Mouse (Mus musculus): ENCODE data around the gene Rbm12.
"Not testable (repeated sequence)": the region's sequence is repeated elsewhere in the genome, so short reads cannot be mapped to it uniquely, and the experiment has no call there.

The Rbm12 gene

DNA sequence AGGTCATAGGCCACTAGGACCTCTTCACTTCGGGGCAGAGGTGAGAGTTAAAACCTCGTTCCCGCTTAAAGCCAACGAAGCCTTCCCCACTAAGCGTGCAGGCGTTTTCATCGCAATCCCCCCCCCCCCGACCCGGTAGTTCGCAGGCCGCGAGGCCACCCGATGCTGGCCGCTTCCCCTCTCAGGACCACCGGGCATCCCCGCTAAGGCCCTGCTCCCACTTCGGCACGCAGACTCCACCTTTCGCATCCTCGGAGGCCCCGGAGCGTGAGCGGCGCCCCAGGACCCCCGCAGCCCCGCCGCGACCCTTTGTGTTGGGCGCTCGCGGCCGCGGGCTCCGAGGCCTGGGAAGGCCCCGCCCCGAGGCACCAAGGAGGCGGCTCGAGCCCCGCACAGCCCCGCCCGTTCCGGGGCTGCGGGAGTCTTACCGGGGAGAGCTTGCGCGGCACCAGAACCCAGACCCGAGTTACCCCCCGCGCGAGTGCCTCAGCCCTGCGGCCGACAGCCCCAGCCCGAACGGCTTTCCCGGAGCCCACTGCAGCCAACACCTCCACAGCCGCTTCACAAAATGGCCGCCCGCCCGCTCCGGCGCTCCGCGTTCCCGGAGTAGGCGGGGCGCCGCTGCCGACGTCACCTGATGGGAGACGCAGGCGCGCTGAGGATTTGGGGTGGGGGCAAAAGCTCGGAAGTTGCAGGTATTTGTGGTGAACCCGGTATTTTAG is at the start of gene Rbm12, which contains the start of gene Cpne1:
Rbm12 (minus strand) TSS at position 621 of the 722 bp plus-strand sequence.
Cpne1 (minus strand) TSS at position 608 of the 722 bp plus-strand sequence.
- DNase-seq: peak; percentile 86

DNA sequence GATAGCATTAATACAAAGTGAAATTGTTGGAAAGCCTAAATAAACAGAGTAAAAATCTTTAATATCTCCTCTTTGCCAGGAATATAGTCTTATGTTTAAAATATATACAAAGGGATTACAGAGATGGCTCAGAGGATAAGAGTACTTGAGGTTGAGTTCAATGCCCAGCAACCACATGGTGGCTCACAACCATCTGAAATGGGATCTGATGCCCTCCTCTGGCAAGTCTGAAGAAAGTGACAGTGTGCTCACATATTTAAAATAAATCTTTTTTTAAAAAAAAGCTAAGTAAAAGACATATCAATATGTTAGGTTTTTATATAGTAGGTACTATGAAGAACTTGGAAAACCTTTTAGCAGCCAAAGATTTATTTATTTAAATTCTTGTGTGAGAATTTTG is 39.8 kb upstream of the Rbm12 start:
- no peak for DNase-seq

DNA sequence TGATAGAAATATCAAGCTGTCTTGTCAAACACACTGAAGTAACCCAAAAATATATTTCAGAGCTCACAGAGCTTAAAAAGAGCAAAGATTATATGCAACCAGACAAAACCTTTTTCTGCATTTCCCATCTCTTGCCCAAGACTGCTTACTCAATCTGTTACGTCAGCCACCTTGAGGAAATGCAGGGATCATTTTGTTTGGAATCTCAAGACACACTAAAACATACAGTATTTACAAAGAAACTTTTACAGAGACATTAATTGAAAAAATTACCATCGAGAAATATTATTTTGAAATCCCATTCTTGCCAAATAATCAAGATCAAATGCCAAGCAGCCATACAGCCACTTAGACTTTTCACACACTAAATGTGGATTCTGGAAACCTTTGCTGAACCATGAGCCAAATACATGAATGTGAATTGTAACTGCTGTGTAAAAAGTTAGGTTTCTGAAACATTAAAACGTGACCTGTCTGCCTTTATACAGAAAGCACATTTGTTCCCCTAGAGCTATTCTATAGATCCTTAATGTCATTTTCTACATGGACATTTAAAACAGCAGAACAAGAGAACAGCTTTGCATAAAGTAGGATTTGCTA is 35.6 kb upstream of the Rbm12 start:
- no peak for DNase-seq

DNA sequence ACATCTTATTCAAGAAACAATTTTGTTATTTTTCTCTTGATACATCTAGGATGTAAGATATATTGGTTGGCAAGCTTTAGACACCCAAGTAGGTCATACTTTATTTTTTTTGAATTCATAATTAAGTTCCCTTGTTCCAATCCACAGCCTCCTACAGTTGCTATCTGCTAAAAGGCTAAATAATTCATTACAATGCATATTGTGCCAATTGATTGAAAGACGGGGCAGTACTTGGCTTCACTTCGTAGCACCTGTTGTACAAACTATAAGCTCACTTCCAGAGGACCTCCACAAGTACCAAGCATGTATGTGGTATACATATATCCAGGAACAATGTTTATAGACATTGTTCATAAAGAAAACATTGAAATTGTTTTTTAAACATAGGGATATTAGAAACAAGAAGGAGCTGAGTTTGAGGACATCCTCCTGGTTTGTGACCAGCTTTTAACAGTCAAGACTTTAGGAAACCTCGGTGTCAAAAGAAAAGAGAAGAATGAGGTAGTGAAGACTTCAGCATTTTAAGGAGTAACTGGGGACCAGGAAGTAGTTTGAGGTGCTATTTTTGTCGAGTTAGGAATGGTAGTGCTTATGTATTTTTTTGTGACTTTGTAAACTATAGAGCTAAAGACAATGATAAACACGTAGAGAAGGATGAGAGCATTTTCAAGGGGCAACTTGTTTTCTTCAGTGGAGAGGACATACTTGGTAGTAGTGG is 34.7 kb upstream of the Rbm12 start:
- DNase-seq: no peak

DNA sequence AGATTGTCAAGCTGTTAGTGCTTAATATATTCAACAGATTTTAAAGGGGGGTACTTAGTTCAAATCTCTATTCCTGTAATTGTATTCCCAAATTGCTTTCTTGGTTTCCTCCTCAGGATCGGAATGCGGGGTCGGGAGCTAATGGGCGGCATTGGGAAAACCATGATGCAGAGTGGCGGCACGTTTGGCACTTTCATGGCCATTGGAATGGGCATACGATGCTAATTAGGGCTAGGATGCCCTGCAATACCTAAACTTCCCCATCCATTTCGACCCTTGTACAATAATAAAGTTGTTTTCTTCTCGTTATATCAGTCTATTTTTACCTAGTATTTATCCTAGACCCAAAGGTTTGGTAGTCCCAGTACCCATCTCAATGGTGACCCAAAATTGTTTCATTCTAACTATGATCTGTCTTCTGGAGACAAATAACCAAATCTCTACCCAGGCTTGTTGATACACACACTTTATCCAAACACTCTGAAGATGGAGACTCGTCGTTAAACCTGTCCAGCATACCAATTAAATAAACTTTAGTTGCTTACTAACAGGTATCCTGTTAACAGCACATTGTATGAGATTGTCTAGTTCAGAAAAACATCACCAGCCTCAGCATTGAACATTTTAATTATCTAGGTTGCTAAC is 33.8 kb upstream of the Rbm12 start:
- no peak for DNase-seq

DNA sequence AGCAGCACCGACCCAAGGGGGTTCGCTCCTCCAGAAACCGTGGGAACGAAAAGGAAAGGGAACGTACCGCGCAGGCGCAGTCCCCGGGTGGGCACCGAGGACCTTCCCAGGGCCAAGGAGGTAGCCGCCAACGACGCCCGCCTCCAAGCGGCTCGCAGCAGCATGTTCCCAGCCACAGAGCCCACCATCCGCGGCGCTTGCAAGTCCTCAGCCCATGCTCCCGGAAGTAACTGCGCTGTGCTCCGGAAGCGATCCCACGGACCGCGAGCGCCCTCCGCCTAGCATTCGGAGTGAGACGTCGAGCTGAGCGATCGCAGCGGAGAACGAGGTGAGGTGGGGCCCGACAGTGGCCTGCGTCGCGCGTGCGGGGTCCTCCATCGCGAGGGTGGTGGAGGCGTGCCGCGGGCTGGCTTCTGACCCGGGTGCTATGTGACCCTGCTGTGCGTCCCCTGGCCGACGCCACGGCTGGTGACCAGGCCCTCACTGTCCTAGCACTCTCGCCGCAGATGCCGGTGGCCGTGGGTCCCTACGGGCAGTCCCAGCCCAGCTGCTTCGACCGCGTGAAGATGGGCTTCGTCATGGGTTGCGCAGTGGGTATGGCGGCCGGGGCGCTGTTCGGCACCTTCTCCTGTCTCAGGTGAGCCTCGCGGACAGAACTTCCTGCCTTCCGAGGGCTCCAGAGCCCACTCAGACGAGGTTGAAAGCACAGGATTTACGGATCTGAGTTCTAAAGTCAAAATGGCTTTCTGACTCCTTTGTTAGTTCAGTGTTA is 32.4 kb upstream of the Rbm12 start, which contains the start of the genes Romo1 and Nfs1:
Romo1 (plus strand) TSS at position 87 of the 772 bp plus-strand sequence.
Nfs1 (minus strand) TSS at position 234 of the 772 bp plus-strand sequence.
- DNase-seq: peak; percentile 86

DNA sequence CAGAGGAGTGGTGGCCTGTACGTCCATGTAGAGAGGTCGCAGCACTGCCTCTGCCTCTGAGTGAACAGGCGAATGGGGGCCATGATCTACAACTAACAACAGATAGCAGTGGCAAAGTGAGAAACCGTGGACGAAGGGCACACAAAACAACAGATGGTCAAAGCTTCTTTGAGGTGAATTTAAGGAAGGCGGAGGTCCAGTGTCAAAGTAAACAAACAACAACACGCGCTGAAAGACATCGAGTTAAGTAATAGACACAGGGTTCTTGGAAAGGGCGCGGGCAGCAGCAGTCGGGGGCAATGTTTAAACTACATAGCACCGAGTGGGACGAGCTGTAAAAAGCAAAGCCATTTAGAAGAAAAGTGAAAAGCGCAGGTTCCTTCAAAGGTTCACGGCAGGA is 31.6 kb upstream of the Rbm12 start:
- DNase-seq: no peak

DNA sequence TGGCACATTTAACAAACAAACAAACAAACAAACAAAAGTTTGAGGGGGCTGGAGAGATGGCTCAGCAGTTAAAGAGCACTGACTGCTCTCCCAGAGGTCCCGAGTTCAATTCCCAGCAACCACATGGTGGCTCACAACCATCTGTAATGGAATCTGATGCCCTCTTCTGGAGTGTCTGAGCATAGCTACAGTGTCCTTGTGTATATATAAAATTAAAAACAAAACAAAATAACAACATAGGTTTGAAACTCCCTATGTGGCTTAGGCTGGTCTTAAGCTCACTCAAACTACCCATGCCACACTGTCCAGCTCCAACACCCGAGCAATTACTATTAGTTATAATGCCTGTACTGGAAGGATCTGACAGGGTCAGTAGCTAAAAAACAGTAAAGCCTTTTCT is 31.0 kb upstream of the Rbm12 start:
- DNase-seq: no peak

DNA sequence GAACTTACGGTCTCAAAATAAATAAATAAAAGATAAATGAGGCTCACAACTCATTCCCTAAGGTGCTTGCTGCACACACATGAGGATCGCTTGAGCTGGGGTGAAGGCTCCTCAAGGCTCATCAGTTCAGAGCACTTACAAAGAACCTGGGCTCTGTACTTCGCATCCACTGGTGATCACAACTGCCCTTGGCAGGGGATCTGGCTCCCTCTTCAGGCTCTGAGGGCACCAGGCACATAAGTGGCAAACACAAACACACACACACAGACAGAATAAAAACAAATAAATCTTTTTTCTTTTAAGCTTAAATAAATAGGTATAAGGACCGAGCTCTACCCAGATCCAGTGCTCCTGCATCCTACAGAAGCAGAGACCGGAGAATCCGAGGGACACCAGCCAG is 23.9 kb upstream of the Rbm12 start:
- no peak for DNase-seq

DNA sequence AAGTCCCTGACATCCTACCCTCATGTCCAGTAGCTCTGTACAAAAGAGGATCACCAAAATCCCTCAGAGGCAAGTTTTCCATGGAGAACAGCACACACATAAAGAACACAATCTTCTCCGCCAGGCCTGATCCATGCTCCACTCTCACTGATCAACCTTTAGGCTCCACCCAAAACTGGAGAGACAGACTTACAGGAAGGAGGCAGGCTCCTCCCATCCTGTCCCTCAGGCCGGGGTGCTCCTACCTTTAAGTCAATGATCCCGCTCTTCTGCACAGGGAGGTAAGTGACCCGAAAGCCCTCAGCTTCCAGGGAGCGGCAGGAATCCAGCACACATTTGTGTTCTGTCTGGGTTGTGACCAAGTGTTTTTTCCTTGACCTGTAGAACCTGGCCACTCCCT is 22.4 kb upstream of the Rbm12 start:
- no peak for DNase-seq

DNA sequence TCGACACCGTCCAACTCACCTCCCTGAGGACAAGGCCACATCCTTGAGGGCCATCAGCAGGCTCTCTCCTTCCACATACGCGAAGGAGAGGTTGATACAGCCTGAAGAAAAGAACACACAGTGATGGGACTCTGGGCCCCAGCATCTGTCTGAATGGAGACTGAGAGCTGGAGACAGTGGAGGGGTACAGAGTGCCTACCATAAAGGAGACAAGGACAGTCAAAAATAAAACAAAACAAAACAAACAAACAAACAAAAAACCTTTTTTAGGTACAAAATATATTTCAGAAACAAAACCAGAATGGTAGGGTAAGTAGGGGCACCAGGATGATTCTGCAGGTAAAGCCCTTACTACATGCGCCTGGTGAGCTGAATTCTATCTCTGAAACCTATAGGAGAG is 15.2 kb upstream of the Rbm12 start, which contains the start of gene Gm28036:
Gm28036 (minus strand) TSS at position 101 of the 400 bp plus-strand sequence.
- no peak for DNase-seq

DNA sequence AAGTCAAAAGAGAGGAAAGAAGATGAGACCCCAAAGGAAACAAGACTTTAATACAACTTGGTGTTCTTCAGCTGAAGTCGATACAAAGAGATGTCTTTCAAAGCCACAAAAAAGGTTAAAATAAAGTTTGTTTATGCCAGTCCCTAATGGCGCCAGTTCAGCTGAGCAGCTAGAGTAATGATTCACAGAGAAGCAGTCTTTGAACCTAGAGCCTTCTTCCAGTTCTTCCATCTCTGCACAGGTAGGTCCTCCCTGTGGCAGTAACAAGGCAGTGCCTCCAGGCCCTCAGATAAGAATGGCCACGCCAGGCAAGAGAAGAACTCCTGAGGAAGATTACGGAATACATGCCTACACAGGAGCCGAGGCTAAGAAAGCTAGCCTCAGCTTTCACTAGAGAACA is 12.0 kb upstream of the Rbm12 start:
- no peak for DNase-seq

DNA sequence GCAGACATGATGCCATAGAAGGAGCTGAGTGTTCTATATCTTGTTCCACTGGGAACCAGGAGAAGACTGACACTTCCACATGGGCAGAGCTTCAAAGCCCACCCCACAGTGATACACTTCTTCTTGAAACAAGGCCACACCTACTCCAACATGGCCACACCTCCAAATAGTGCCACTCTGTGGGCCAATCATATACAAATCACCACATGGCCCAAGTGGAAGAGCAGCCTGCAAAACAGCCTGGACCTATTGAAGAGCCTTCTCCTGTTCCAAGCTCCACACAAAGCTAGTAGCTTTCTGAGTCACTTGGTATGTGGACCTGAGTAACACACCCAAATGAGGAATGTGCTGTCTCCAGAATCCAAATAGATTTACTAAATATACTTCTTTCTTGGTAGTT is 7.8 kb upstream of the Rbm12 start:
- DNase-seq: no peak

DNA sequence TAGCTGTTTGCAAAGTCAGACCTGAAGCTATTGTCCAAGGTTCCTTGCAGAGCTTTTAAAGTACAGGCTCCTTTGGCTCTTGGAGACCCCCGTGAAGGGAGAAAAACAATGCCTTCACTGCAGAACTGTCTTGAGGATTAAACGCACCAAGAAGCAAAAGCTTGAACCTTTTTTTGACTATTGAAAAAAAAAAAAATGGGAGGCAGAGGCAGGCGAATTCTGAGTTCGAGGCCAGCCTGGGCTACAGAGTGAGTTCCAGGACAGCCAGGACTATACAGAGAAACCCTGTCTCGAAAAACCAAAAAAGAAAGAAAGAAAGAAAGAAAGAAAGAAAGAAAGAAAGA is 274 bp upstream of the Rbm12 start:
- DNase-seq: not testable (repeated sequence)

DNA sequence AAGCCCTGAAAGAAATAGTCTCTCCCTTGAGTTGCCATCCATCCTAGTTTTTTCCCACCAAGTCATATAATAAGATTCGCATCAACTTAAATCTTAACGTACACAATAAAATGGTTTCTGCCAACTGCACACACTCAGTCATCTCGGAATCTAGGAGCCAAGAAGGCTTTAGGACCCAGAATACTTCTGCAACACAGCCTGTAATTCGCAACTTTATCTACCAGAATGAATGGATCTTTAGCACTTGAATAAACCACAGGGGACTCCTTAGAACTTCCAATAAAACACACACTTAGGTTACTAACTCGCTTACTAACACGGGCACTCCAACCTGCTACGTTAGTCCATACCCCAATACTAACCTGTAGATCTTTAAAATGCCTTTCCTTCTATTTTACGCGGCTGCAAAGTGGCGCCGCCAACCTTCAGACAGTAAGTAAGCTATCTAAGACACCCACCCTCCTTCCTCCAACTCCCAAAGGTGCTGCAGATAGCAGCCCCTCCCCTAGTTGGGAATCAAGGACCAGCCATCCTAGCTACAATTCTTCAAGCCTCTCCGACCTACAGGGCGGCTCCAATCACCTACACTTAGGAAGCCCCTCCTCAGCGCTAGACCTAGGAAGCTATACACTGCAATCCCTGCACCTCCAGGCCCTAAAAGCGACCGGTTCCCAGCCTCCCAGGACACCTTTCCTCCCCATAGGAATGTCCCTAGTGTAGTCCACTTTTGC is 986 bp downstream of the Rbm12 start:
- DNase-seq: peak; percentile 25

DNA sequence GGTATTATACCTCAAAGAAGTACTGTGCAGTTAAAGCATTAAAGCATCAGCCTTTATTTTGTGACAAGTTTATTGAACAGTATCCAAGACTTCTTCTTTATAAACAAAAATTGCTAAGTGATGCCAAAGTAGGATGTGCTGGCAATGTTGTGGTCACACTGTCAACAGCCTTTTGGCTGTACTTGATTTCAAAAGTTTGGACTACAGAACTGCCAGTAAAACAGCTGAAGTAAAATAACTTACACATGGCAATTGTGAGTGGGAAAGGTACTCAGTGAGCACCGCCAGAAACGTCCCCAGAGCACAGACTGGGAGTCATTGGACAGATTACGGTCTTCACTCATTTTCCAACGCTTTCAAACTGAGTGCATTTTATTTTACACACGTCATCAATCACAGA is 19.9 kb downstream of the Rbm12 start:
- DNase-seq: no peak

DNA sequence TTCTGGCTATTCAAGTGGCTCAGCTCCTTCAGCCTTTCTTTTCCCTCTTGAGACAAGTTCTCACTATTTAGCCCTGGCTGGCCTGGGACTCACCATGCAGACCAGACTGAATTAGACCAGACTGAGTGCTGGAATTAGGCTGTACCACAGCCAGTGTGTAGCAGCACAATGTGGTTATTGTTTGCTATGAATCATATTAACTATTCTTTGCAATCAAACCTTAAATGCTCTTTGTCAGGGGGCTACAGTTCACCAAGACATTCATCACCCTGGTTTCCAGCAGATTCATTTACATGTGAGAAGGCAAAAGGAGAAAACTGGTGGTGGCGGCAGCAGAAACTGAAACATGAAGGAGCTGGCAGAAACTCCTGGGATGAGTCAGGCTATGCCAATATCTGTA is 22.0 kb downstream of the Rbm12 start:
- no peak for DNase-seq

DNA sequence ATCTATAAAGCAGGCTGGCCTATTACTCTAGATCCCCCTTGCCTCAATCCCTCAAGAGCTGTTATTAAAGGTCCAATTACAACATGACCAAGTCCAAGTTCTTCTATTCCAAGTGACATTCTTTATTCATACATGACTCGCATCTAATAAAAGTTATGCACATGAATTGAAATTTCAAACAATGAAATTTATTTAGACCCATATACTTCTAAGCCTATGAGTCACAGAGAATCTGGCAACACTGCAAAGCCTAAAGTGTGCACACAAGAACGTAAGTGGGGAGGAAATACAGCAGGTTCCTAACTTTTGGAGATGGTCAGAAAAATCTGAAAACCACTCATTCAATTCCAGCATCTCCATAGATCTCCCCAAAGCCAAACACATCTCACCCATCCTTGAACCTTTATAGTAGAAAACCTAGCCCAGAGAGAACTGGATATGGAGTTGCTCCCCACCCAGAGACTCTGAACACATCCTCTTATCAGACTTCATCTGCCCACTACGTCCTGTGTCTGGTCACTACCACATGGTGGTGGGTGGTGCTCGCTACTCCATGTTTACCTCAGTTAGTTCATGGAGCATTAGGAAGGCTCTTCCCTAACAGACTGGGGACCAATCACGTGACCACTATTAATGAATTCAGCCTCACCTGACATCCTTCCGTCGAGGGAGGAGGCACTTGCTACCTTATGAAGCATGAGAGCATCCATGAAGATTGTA is 24.2 kb downstream of the Rbm12 start:
- no peak for DNase-seq

DNA sequence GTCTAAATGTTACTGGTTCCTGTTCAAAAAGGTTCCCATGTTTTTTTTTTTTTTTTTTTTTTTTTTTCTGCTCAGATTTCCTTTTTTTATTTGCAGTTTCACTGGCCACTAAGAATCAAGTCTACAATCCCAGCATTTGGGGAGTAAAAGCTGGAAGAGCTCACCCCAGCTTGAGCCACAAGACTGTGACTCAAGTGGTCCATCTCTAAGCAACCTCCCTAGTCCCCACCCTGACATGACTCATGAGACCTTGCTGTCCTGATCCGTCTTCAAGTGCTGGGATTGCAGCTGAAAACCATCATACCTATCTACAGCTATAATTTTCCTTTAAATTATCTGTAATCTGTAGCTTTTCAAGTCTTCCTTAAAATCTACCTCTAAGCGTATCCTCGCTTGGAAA is 27.2 kb downstream of the Rbm12 start:
- no peak for DNase-seq

DNA sequence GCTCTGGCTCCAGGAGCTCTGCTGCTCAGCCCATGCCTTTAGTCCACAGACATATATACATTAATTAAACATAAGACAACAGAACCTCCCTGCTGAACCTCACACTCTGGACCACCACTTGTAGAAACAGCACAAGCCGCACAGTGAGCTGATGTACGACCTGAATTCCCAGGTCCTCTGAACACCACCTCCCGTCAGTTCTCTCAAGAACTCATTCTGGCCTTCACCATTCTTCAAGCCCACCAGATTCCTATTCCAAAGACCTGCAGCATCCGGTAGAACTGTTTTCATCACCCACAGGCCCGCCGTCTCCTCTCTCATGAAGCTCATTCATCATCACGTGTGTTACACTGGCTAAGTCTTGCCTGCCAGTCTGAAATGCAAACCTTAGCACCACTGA is 31.4 kb downstream of the Rbm12 start:
- DNase-seq: no peak

DNA sequence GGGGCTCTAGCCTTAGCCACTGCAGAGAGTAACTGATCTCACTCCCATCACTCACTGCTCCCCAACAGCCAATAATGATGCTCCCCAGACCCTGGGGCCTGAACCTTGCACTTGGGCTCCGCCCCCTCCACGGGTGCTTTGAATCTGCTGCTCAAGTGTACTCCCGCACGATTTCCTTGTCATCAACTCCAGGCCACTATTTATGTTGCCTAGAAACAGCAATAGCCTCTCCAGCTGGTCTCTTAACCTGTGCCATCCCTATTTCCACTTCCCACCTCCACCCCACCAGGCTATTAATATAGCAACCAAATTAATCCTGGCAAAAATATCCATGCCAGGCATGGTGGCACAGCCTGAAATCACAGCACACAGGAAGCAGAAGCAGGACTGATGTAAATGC is 32.1 kb downstream of the Rbm12 start:
- DNase-seq: peak; percentile 49

All from cerebellum, adult 11-12 months (tissue).